ENCODE assay signal across 8 mouse cellular contexts in genomic region chr7:34131959-34132354, GRCm38 (mm10). TPM values are rescaled to one million over a fixed set of nuclear protein-coding genes. Genes with fewer than 3 reads are reported as not detected.
DNase-seq lines count a peak whose midpoint lies in the region; ATAC-seq lines count a peak whose summit lies in the region.
"Had no signal": no experiment of that assay in that cellular context is flagged by ENCODE, and none has a peak within 500 bp of the region (broad histone marks: within the 10 kb centered on the region; RNA-seq: fewer than 3 reads in every experiment).

No protein-coding gene starts in this region.

- no peak for DNase-seq in lung, postnatal 25 days (ENCODE audit: low spot score)
- no peak for DNase-seq in liver, embryonic 13.5 days
- DNase-seq in yolk sac, embryonic 10.5 days (ENCODE audit: low spot score): peak; percentile 13
- no peak for DNase-seq in layer of hippocampus, adult 18-20 months (ENCODE audit: low spot score in 2 of 2)
- DNase-seq in gastrocnemius, postnatal 36 days: no peak

- intact Hi-C loops in gastrocnemius, postnatal 36 days (cut with DNase I): no loop called here

- H3K27ac ChIP-seq in lung, embryonic 16.5 days (ENCODE audit: low read length): peak overlapping the region; percentile 87
- no peak overlapping the region for H3K27ac ChIP-seq in forebrain, embryonic 12.5 days
- H3K27ac ChIP-seq in liver, embryonic 13.5 days: no peak overlapping the region

- H3K9me3 ChIP-seq in lung, embryonic 16.5 days (ENCODE audit: control insufficient read depth, low read length): peaks cover 2% of the 10 kb centered on the region; the same call in 1 of the 2 replicates
- H3K9me3 ChIP-seq in forebrain, embryonic 12.5 days: 0 out of 2 replicates have a peak, but pooled peaks cover under 1% of the 10 kb centered on the region
- no peaks in the 10 kb centered on the region for H3K9me3 ChIP-seq in liver, embryonic 13.5 days (replicated peaks)

- no peaks in the 10 kb centered on the region for H3K27me3 ChIP-seq in lung, embryonic 16.5 days (ENCODE audit: control insufficient read depth, insufficient read depth, low read depth, low read length)
- no peaks in the 10 kb centered on the region for H3K27me3 ChIP-seq in forebrain, embryonic 12.5 days
- H3K27me3 ChIP-seq in liver, embryonic 13.5 days: peaks cover 53% of the 10 kb centered on the region

- peak overlapping the region; percentile 81 for H3K4me3 ChIP-seq in lung, embryonic 16.5 days (ENCODE audit: low read length)
- H3K4me3 ChIP-seq in forebrain, embryonic 12.5 days (replicated peaks): peak overlapping the region; percentile 83
- peak overlapping the region; percentile 61 for H3K4me3 ChIP-seq in liver, embryonic 13.5 days (replicated peaks)

- 1% methylated on average over 3 of the region's 3 CpGs for WGBS in lung, embryonic 16.5 days
- 12% methylated on average over 3 of the region's 3 CpGs for WGBS in forebrain, embryonic 12.5 days
- WGBS in liver, embryonic 13.5 days (ENCODE audit: insufficient replicate concordance): 13% methylated on average over 3 of the region's 3 CpGs

- peak overlapping the region; percentile 95 for H3K9ac ChIP-seq in lung, embryonic 16.5 days (ENCODE audit: low read length)
- peak overlapping the region; percentile 90 for H3K9ac ChIP-seq in forebrain, embryonic 12.5 days
- peak overlapping the region; percentile 13; the same call in 1 of the 2 replicates for H3K9ac ChIP-seq in liver, embryonic 13.5 days

- H3K4me2 ChIP-seq in lung, embryonic 16.5 days (ENCODE audit: low read depth, low read length): peak overlapping the region; percentile 73
- peak overlapping the region; percentile 70 for H3K4me2 ChIP-seq in forebrain, embryonic 12.5 days
- peak overlapping the region; percentile 62 for H3K4me2 ChIP-seq in liver, embryonic 13.5 days

- peaks cover 6% of the 10 kb centered on the region for H3K36me3 ChIP-seq in lung, embryonic 16.5 days (ENCODE audit: control insufficient read depth, insufficient read depth, low read length)
- peaks cover 11% of the 10 kb centered on the region; the same call in 1 of the 2 replicates for H3K36me3 ChIP-seq in forebrain, embryonic 12.5 days (replicated peaks)
- H3K36me3 ChIP-seq in liver, embryonic 13.5 days: no peaks in the 10 kb centered on the region

- ATAC-seq in lung, embryonic 16.5 days (ENCODE audit: low read depth): peak; percentile 8
- ATAC-seq in forebrain, embryonic 12.5 days (ENCODE audit: low FRiP score): peak; percentile 3; the same call in 1 of the 2 replicates
- ATAC-seq in liver, embryonic 13.5 days (ENCODE audit: low read depth): no peak

- H3K4me1 ChIP-seq in lung, embryonic 16.5 days (replicated peaks; ENCODE audit: control insufficient read depth, insufficient read depth, low read length): peaks cover 18% of the 10 kb centered on the region
- peaks cover 28% of the 10 kb centered on the region for H3K4me1 ChIP-seq in forebrain, embryonic 12.5 days
- H3K4me1 ChIP-seq in liver, embryonic 13.5 days (replicated peaks): 0 out of 2 replicates have a peak, but pooled peaks cover 2% of the 10 kb centered on the region

RNA-seq across cellular contexts. Expression of gene Wtip, which starts 1.1 kb away (rescaled TPM):
- 6.5 and 7.2 TPM in 2 replicates for polyA plus RNA-seq in lung, embryonic 16.5 days (2015; fragmentation: Nextera tagmentation; extraction: Ambion mirVana)
- 3.8 and 4.4 TPM in 2 replicates for polyA plus RNA-seq in forebrain, embryonic 12.5 days (2016; fragmentation: Nextera tagmentation; extraction: Ambion mirVana)
- 0.34 and 0.58 TPM in 2 replicates for polyA plus RNA-seq in liver, embryonic 13.5 days (2015; fragmentation: Nextera tagmentation; extraction: Ambion mirVana)
- 10 to 100 TPM in 1 of 2 experiments, 1 to 10 TPM in 1; 9.5 to 11.6 TPM for total RNA-seq in layer of hippocampus, adult 18-20 months (2021)
- 1 to 10 TPM; 3.6 to 3.8 TPM for total RNA-seq in gastrocnemius, postnatal 36 days (2021)

RNA-seq across cellular contexts. Expression of gene Scgb1b30, which starts 36.7 kb away (rescaled TPM):
- not detected in 2 replicates for polyA plus RNA-seq in lung, embryonic 16.5 days (2015; fragmentation: Nextera tagmentation; extraction: Ambion mirVana)
- not detected in 2 replicates for polyA plus RNA-seq in forebrain, embryonic 12.5 days (2016; fragmentation: Nextera tagmentation; extraction: Ambion mirVana)
- polyA plus RNA-seq in liver, embryonic 13.5 days (2015; fragmentation: Nextera tagmentation; extraction: Ambion mirVana): not detected in 2 replicates
- not detected for total RNA-seq in layer of hippocampus, adult 18-20 months (2021)
- not detected for total RNA-seq in gastrocnemius, postnatal 36 days (2021)
- polyA plus RNA-seq: gonadal fat pad, adult 2 months had no signal

RNA-seq across cellular contexts. Expression of gene Uba2, which starts 37.4 kb away (rescaled TPM):
- polyA plus RNA-seq in lung, embryonic 16.5 days (2015; fragmentation: Nextera tagmentation; extraction: Ambion mirVana): 192 and 203 TPM in 2 replicates
- 251 and 253 TPM in 2 replicates for polyA plus RNA-seq in forebrain, embryonic 12.5 days (2016; fragmentation: Nextera tagmentation; extraction: Ambion mirVana)
- polyA plus RNA-seq in liver, embryonic 13.5 days (2015; fragmentation: Nextera tagmentation; extraction: Ambion mirVana): 131 and 146 TPM in 2 replicates
- 10 to 100 TPM; 87.2 TPM for total RNA-seq in layer of hippocampus, adult 18-20 months (2021)
- 10 to 100 TPM; 29.6 to 44.7 TPM for total RNA-seq in gastrocnemius, postnatal 36 days (2021)

Comparison
In these comparisons a context has a peak if more than half of its experiments do, and no peak if none do; other contexts are left out.
1. H3K9ac ChIP-seq: peak in every context shown above with its lines; median percentile 95 in lung, embryonic 16.5 days; 90 in forebrain, embryonic 12.5 days; 13 in liver, embryonic 13.5 days.